Mouse (Mus musculus): Measurements from ENCODE around the gene Fam129c. TPM values are rescaled to one million over a fixed set of nuclear protein-coding genes. Genes with fewer than 3 reads are reported as not detected.

Gene Fam129c
- polyA plus RNA-seq, 1 experiment, result 23.9 TPM

- Histone ChIP-seq H3K4me3 (ENCODE audit: control insufficient read depth, insufficient read depth, low read length) (no peak overlapping the region), H3K36me3 (ENCODE audit: control insufficient read depth, insufficient read depth, low read length) (no peaks in the 10 kb centered on the region), H3K27me3 (ENCODE audit: control insufficient read depth, insufficient read depth, low read length) (no peaks in the 10 kb centered on the region), H3K27ac (ENCODE audit: control insufficient read depth, insufficient read depth, low read length) (no peak overlapping the region), H3K4me1 (replicated peaks; ENCODE audit: control insufficient read depth, insufficient read depth, low read length) (peaks cover 22% of the 10 kb centered on the region)
- DNase-seq, result peak; percentile 80
- TF ChIP-seq POLR2A (IDR thresholded peaks at IDR 0.05; ENCODE audit: control insufficient read depth, extremely low read depth, insufficient read depth, low read length, poor library complexity) (no peak), CTCF (IDR thresholded peaks at IDR 0.05; ENCODE audit: borderline replicate concordance, control insufficient read depth, extremely low read depth, insufficient read depth, low read length, poor library complexity) (peak; percentile 27; the same call in 1 of the 2 replicates)
- 5% methylated on average over 26 of the region's 26 CpGs for WGBS
These were observed 36.7 kb downstream of the Fam129c start for GRCm38 (mm10) chr8:71633981-71634667.

GRCm38 (mm10) chr8:71637149-71638095 lies 40.0 kb downstream of the Fam129c start:
- WGBS, result 91% methylated on average over 8 of the region's 8 CpGs
- Histone ChIP-seq H3K36me3 (ENCODE audit: control insufficient read depth, insufficient read depth, low read length) (no peaks in the 10 kb centered on the region), H3K27ac (ENCODE audit: control insufficient read depth, insufficient read depth, low read length) (no peak overlapping the region), H3K4me1 (replicated peaks; ENCODE audit: control insufficient read depth, insufficient read depth, low read length) (peaks cover 14% of the 10 kb centered on the region), H3K27me3 (ENCODE audit: control insufficient read depth, insufficient read depth, low read length) (no peaks in the 10 kb centered on the region), H3K4me3 (ENCODE audit: control insufficient read depth, insufficient read depth, low read length) (no peak overlapping the region)
- TF ChIP-seq CTCF (IDR thresholded peaks at IDR 0.05; ENCODE audit: borderline replicate concordance, control insufficient read depth, extremely low read depth, insufficient read depth, low read length, poor library complexity), result no peak
- no peak for TF ChIP-seq POLR2A (IDR thresholded peaks at IDR 0.05; ENCODE audit: control insufficient read depth, extremely low read depth, insufficient read depth, low read length, poor library complexity)
- DNase-seq, result no peak

GRCm38 (mm10) chr8:71638321-71638720 lies 40.9 kb downstream of the Fam129c start:
- Histone ChIP-seq H3K27ac (ENCODE audit: control insufficient read depth, insufficient read depth, low read length) (no peak overlapping the region), H3K27me3 (ENCODE audit: control insufficient read depth, insufficient read depth, low read length) (no peaks in the 10 kb centered on the region), H3K36me3 (ENCODE audit: control insufficient read depth, insufficient read depth, low read length) (no peaks in the 10 kb centered on the region), H3K4me1 (replicated peaks; ENCODE audit: control insufficient read depth, insufficient read depth, low read length) (peaks cover 14% of the 10 kb centered on the region), H3K4me3 (ENCODE audit: control insufficient read depth, insufficient read depth, low read length) (no peak overlapping the region)
- TF ChIP-seq POLR2A (IDR thresholded peaks at IDR 0.05; ENCODE audit: control insufficient read depth, extremely low read depth, insufficient read depth, low read length, poor library complexity) (no peak), CTCF (IDR thresholded peaks at IDR 0.05; ENCODE audit: borderline replicate concordance, control insufficient read depth, extremely low read depth, insufficient read depth, low read length, poor library complexity) (no peak)
- DNase-seq, result no peak
- WGBS, result 92% methylated on average over 6 of the region's 6 CpGs

GRCm38 (mm10) chr8:71639318-71639717 lies 41.9 kb downstream of the Fam129c start:
- peaks cover 5% of the 10 kb centered on the region for H3K4me1 ChIP-seq (replicated peaks; ENCODE audit: control insufficient read depth, insufficient read depth, low read length)
- DNase-seq, result no peak
- no peaks in the 10 kb centered on the region for H3K36me3 ChIP-seq (ENCODE audit: control insufficient read depth, insufficient read depth, low read length)
- H3K4me3 ChIP-seq (ENCODE audit: control insufficient read depth, insufficient read depth, low read length), result no peak overlapping the region
- no peak overlapping the region for H3K27ac ChIP-seq (ENCODE audit: control insufficient read depth, insufficient read depth, low read length)
- H3K27me3 ChIP-seq (ENCODE audit: control insufficient read depth, insufficient read depth, low read length), result no peaks in the 10 kb centered on the region
- TF ChIP-seq CTCF (IDR thresholded peaks at IDR 0.05; ENCODE audit: borderline replicate concordance, control insufficient read depth, extremely low read depth, insufficient read depth, low read length, poor library complexity) (no peak), POLR2A (IDR thresholded peaks at IDR 0.05; ENCODE audit: control insufficient read depth, extremely low read depth, insufficient read depth, low read length, poor library complexity) (no peak)
- 97% methylated on average over 4 of the region's 4 CpGs for WGBS

- no peaks in the 10 kb centered on the region for H3K4me1 ChIP-seq (replicated peaks; ENCODE audit: control insufficient read depth, insufficient read depth, low read length)
- WGBS, result 90% methylated on average over 9 of the region's 9 CpGs
- H3K27me3 ChIP-seq (ENCODE audit: control insufficient read depth, insufficient read depth, low read length), result no peaks in the 10 kb centered on the region
- DNase-seq, result no peak
- H3K27ac ChIP-seq (ENCODE audit: control insufficient read depth, insufficient read depth, low read length), result no peak overlapping the region
- no peaks in the 10 kb centered on the region for H3K36me3 ChIP-seq (ENCODE audit: control insufficient read depth, insufficient read depth, low read length)
- H3K4me3 ChIP-seq (ENCODE audit: control insufficient read depth, insufficient read depth, low read length), result no peak overlapping the region
- TF ChIP-seq CTCF (IDR thresholded peaks at IDR 0.05; ENCODE audit: borderline replicate concordance, control insufficient read depth, extremely low read depth, insufficient read depth, low read length, poor library complexity), result no peak
- TF ChIP-seq POLR2A (IDR thresholded peaks at IDR 0.05; ENCODE audit: control insufficient read depth, extremely low read depth, insufficient read depth, low read length, poor library complexity), result no peak
These were observed 48.1 kb downstream of the Fam129c start for GRCm38 (mm10) chr8:71645510-71645909.

GRCm38 (mm10) chr8:71654600-71654999 lies 57.2 kb downstream of the Fam129c start:
- Histone ChIP-seq H3K4me1 (replicated peaks; ENCODE audit: control insufficient read depth, insufficient read depth, low read length) (peaks cover 12% of the 10 kb centered on the region), H3K4me3 (ENCODE audit: control insufficient read depth, insufficient read depth, low read length) (no peak overlapping the region), H3K36me3 (ENCODE audit: control insufficient read depth, insufficient read depth, low read length) (no peaks in the 10 kb centered on the region), H3K27ac (ENCODE audit: control insufficient read depth, insufficient read depth, low read length) (no peak overlapping the region), H3K27me3 (ENCODE audit: control insufficient read depth, insufficient read depth, low read length) (no peaks in the 10 kb centered on the region)
- 8% methylated on average over 24 of the region's 24 CpGs for WGBS
- no peak for DNase-seq
- TF ChIP-seq CTCF (IDR thresholded peaks at IDR 0.05; ENCODE audit: borderline replicate concordance, control insufficient read depth, extremely low read depth, insufficient read depth, low read length, poor library complexity), result no peak
- TF ChIP-seq POLR2A (IDR thresholded peaks at IDR 0.05; ENCODE audit: control insufficient read depth, extremely low read depth, insufficient read depth, low read length, poor library complexity), result no peak

Other genes with a start within 250 kb of the Fam129c start
- gene Use1, start 230.8 kb upstream of the Fam129c start, polyA plus RNA-seq (2012; rRNA removed), result 133 and 156 TPM in 2 replicates
- gene Ocel1, start 226.3 kb upstream of the Fam129c start, polyA plus RNA-seq (2012; rRNA removed), result 34.9 and 36.1 TPM in 2 replicates
- gene Nr2f6, start 215.7 kb upstream of the Fam129c start, polyA plus RNA-seq (2012; rRNA removed), result 71.2 and 71.5 TPM in 2 replicates
- 9.9 and 13.6 TPM in 2 replicates for gene Ushbp1, start 201.8 kb upstream of the Fam129c start, polyA plus RNA-seq (2012; rRNA removed)
- gene Babam1, start 200.8 kb upstream of the Fam129c start, polyA plus RNA-seq (2012; rRNA removed), result 219 and 225 TPM in 2 replicates
- gene Ankle1, start 191.6 kb upstream of the Fam129c start, polyA plus RNA-seq (2012; rRNA removed), result 60.0 and 72.6 TPM in 2 replicates
- gene Abhd8, start 134.0 kb upstream of the Fam129c start, polyA plus RNA-seq (2012; rRNA removed), result 282 and 336 TPM in 2 replicates
- 119 and 125 TPM in 2 replicates for gene Mrpl34, start 132.7 kb upstream of the Fam129c start, polyA plus RNA-seq (2012; rRNA removed)
- 201 and 216 TPM in 2 replicates for gene Dda1, start 128.4 kb upstream of the Fam129c start, polyA plus RNA-seq (2012; rRNA removed)
- gene Ano8, start 111.7 kb upstream of the Fam129c start, polyA plus RNA-seq (2012; rRNA removed), result 34.8 and 40.7 TPM in 2 replicates
- gene Gtpbp3, start 109.5 kb upstream of the Fam129c start, polyA plus RNA-seq (2012; rRNA removed), result 56.8 and 58.7 TPM in 2 replicates
- 59.2 and 62.6 TPM in 2 replicates for gene Plvap, start 85.9 kb upstream of the Fam129c start, polyA plus RNA-seq (2012; rRNA removed)
- 0.09 and 0.11 TPM in 2 replicates for gene Ccdc194, start 71.9 kb upstream of the Fam129c start, polyA plus RNA-seq (2012; rRNA removed)
- 457 and 474 TPM in 2 replicates for gene Bst2, start 60.2 kb upstream of the Fam129c start, polyA plus RNA-seq (2012; rRNA removed)
- gene Mvb12a, start 54.7 kb upstream of the Fam129c start, polyA plus RNA-seq (2012; rRNA removed), result 166 and 182 TPM in 2 replicates
- 15.5 and 17.2 TPM in 2 replicates for gene Tmem221, start 38.8 kb upstream of the Fam129c start, polyA plus RNA-seq (2012; rRNA removed)
- 0.05 and 0.06 TPM in 2 replicates for gene Nxnl1, start 31.0 kb upstream of the Fam129c start, polyA plus RNA-seq (2012; rRNA removed)
- 174 and 176 TPM in 2 replicates for gene Slc27a1, start 28.8 kb upstream of the Fam129c start, polyA plus RNA-seq (2012; rRNA removed)
- gene Pgls, start 5.5 kb upstream of the Fam129c start, polyA plus RNA-seq (2012; rRNA removed), result 280 and 369 TPM in 2 replicates
- gene Colgalt1, start 13.3 kb downstream of the Fam129c start, polyA plus RNA-seq (2012; rRNA removed), result 134 and 158 TPM in 2 replicates
- gene Unc13a, start 74.1 kb downstream of the Fam129c start, polyA plus RNA-seq (2012; rRNA removed), result 1.6 and 2.0 TPM in 2 replicates
- gene Jak3, start 78.6 kb downstream of the Fam129c start, polyA plus RNA-seq (2012; rRNA removed), result 68.0 and 77.5 TPM in 2 replicates
- gene Insl3, start 91.6 kb downstream of the Fam129c start, polyA plus RNA-seq (2012; rRNA removed), result 42.6 and 56.8 TPM in 2 replicates
- 6.3 and 6.9 TPM in 2 replicates for gene B3gnt3, start 104.1 kb downstream of the Fam129c start, polyA plus RNA-seq (2012; rRNA removed)
- gene Fcho1, start 128.1 kb downstream of the Fam129c start, polyA plus RNA-seq (2012; rRNA removed), result 767 and 809 TPM in 2 replicates